Mouse (Mus musculus) ES-Bruce4 (cell line): ENCODE data around the gene Isg20.

Experiments
- EP300 ChIP-seq: IDR thresholded peaks from 2 replicates; pipeline ENCODE4 v1.6.1; 2011; ENCODE audit warnings: low read depth, low read length; ENCODE audit not compliant: insufficient read depth
- POLR2A ChIP-seq: IDR thresholded peaks from one replicate; pipeline ENCODE4 v1.8.1; 2011; ENCODE audit warnings: low read length; ENCODE audit not compliant: insufficient read depth

DNA sequence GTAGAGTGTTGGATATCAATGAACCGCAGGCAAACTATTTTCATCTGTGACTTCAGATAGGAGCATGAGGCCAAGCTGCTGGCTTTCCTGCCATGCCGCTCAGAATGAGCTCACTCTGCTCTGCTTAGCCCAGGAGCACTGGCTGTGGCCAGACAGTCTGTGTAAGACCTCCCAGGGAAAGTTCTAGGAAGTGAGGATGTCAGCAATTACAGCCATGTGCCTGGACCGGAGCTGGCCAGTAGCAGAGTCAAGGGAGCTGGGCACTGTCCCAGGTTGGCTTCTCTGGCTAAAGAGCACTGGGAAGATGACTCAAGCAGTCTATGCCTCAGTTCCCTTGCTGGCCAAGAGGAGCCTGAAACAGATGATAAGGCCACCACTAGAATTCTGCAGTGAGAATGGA lies 50.7 kb downstream of the Isg20 start:
- TF ChIP-seq EP300 (no peak), POLR2A (no peak)
